Mouse (Mus musculus): ENCODE data around the gene Fsd2. TPM values are rescaled to one million over a fixed set of nuclear protein-coding genes. Genes with fewer than 3 reads are reported as not detected.

Fsd2 gene
- polyA plus RNA-seq, 1 experiment from 2014 or later = 0.06 TPM

DNA sequence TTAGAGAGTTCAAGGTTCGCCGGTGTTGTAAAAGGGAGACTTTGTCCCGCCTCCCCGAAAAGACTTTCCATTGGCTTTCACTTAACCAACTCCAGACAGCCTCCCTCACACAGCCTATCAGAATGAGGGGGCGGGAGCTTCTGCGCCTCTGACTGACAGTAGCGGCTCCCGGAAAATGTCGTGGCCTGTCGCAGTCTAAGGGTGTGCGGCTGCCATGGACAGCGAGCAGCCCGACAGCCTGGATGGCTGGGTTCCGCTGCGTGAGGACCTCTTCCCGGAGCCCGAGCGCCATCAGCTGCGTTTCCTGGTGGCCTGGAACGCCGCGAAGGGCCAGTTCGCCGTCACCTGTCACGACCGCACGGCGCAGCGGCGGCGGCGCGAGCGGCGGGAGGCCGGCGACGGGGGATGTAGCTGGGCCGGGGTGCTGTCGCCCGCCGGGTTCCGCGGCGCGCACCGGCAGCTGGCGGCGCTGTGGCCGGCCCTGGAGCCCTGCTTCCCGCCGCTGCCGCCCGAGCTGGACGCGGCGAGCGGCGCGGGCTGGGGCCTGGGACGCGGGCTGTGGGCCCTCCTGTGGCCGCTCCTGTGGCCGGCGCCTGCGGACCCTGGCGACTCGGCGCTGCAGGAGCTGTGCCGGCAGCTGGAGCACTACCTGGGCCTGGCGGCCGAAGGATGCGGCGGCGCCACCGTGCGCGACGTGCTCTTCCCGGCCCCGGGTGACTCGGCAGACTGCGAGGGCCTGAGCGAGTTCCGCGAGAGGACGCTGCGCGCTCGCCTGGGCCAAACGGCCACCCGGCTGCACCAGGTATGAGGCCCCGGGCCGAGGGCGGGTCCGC, 4.6 kb upstream of the Fsd2 start, which contains the start of gene Whamm:
Gene Whamm (plus strand): TSS at position 159 of the 833 bp plus-strand sequence.
- Histone ChIP-seq H3K36me3 (ENCODE audit: control insufficient read depth, insufficient read depth, low read length) (peaks cover 3% of the 10 kb centered on the region; the same call in 1 of the 2 replicates), H3K27ac (replicated peaks) (peak within 1 kb of the TSS; percentile 97), H3K27me3 (ENCODE audit: control insufficient read depth, insufficient read depth, low read length) (no peaks in the 10 kb centered on the region), H3K4me1 (replicated peaks; ENCODE audit: control insufficient read depth, insufficient read depth) (peaks cover 3% of the 10 kb centered on the region; the same call in 1 of the 2 replicates), H3K9me3 (ENCODE audit: control insufficient read depth, low read length) (no peaks in the 10 kb centered on the region), H3K9ac (ENCODE audit: low read length) (peak within 1 kb of the TSS; percentile 89), H3K4me3 (ENCODE audit: low read depth, low read length) (peak within 1 kb of the TSS; percentile 91), H3K4me2 (replicated peaks; ENCODE audit: low read depth) (peak within 1 kb of the TSS; percentile 77)
- DNase-seq (ENCODE audit: low spot score) (peak; percentile 95), ATAC-seq (ENCODE audit: low FRiP score, low TSS enrichment) (peak; percentile 98)
- WGBS = under 1% methylated on average over 73 of the region's 96 CpGs
- no peak for TF ChIP-seq EP300 (optimal IDR thresholded peaks at IDR 0.05)
- no peak; the same call in none of the 2 replicates for TF ChIP-seq CTCF (IDR thresholded peaks at IDR 0.05; ENCODE audit: low read depth)

DNA sequence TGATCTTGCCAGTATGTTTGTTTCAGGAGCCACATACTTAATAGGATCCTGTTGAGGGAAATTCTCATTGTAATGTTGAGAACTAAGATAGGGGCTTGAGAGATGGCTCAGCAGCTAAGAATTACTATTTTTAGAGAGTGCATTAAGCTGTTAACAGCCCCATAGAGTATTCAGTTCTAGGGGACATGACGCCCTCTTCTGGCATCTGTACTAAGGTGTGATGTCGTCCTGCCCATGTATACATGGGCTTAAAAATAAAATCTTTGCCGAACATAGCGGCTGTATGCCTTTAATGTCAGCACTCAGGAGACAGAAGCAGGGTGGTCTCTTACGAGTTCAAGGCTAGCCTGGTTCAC, 4.0 kb upstream of the Fsd2 start:
- TF ChIP-seq CTCF (IDR thresholded peaks at IDR 0.05; ENCODE audit: low read depth) = peak; percentile 59
- no peak for TF ChIP-seq EP300 (optimal IDR thresholded peaks at IDR 0.05)
- DNase-seq (ENCODE audit: low spot score) = no peak
- peaks cover 2% of the 10 kb centered on the region; the same call in 1 of the 2 replicates for H3K36me3 ChIP-seq (ENCODE audit: control insufficient read depth, insufficient read depth, low read length)
- H3K27me3 ChIP-seq (ENCODE audit: control insufficient read depth, insufficient read depth, low read length) = no peaks in the 10 kb centered on the region
- H3K9ac ChIP-seq (ENCODE audit: low read length) = no peak overlapping the region
- WGBS = 4% methylated on average over 5 of the region's 5 CpGs
- H3K27ac ChIP-seq (replicated peaks) = no peak overlapping the region
- peaks cover 3% of the 10 kb centered on the region; the same call in 1 of the 2 replicates for H3K4me1 ChIP-seq (replicated peaks; ENCODE audit: control insufficient read depth, insufficient read depth)
- no peaks in the 10 kb centered on the region for H3K9me3 ChIP-seq (ENCODE audit: control insufficient read depth, low read length)
- peak overlapping the region; percentile 77 for H3K4me2 ChIP-seq (replicated peaks; ENCODE audit: low read depth)
- peak overlapping the region; percentile 91 for H3K4me3 ChIP-seq (ENCODE audit: low read depth, low read length)
- ATAC-seq (ENCODE audit: low FRiP score, low TSS enrichment) = no peak

DNA sequence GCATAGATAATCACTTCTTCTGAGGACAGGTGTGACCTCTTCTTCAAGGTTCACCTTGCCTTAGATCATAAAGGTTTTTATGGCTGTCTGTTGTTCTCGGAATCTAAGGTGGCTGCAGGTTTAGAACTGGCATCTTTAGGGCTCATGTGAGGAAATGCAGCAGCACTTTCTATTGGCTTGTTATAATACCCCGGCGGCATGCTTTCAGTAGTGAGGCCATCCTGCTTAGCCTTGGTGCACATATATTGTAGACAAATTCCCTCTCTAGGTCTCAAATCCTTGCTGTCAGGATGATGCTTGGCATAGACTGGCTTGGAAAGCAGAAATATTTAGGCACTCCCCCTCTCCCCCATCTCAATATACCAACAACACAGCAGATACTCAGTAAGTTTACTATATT, 3.5 kb upstream of the Fsd2 start:
- WGBS = 92% methylated on average over 3 of the region's 3 CpGs
- H3K4me2 ChIP-seq (replicated peaks; ENCODE audit: low read depth) = no peak overlapping the region
- H3K9ac ChIP-seq (ENCODE audit: low read length) = no peak overlapping the region
- no peaks in the 10 kb centered on the region for H3K27me3 ChIP-seq (ENCODE audit: control insufficient read depth, insufficient read depth, low read length)
- H3K4me3 ChIP-seq (ENCODE audit: low read depth, low read length) = no peak overlapping the region
- ATAC-seq (ENCODE audit: low FRiP score, low TSS enrichment) (no peak), DNase-seq (ENCODE audit: low spot score) (no peak)
- H3K4me1 ChIP-seq (replicated peaks; ENCODE audit: control insufficient read depth, insufficient read depth) = peaks cover 3% of the 10 kb centered on the region; the same call in 1 of the 2 replicates
- no peaks in the 10 kb centered on the region for H3K9me3 ChIP-seq (ENCODE audit: control insufficient read depth, low read length)
- H3K27ac ChIP-seq (replicated peaks) = no peak overlapping the region
- TF ChIP-seq CTCF (IDR thresholded peaks at IDR 0.05; ENCODE audit: low read depth) (no peak), EP300 (optimal IDR thresholded peaks at IDR 0.05) (no peak)
- no peaks in the 10 kb centered on the region for H3K36me3 ChIP-seq (ENCODE audit: control insufficient read depth, insufficient read depth, low read length)

DNA sequence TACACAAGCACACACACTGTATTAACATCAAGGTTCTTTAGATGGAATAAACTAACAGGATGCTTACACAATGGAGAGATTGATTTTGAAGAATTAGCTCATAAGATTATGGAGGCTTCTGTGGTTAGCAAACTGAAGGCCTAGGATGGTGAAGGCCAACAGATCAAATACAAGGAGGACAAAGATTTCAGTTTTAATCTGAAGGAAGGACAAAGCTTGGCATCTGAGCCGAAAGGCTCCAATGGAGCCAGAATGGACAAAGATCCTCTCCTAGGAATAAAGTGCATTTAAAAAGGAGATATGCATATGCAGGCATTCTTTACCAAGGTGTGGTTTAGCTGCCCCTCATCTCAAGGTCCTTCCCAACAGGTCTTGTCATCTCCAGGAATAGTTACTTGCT, 3.1 kb upstream of the Fsd2 start:
- no peaks in the 10 kb centered on the region for H3K36me3 ChIP-seq (ENCODE audit: control insufficient read depth, insufficient read depth, low read length)
- no peak for TF ChIP-seq CTCF (IDR thresholded peaks at IDR 0.05; ENCODE audit: low read depth)
- TF ChIP-seq EP300 (optimal IDR thresholded peaks at IDR 0.05) = no peak
- no peak overlapping the region for H3K9ac ChIP-seq (ENCODE audit: low read length)
- no peaks in the 10 kb centered on the region for H3K27me3 ChIP-seq (ENCODE audit: control insufficient read depth, insufficient read depth, low read length)
- peaks cover 3% of the 10 kb centered on the region; the same call in 1 of the 2 replicates for H3K4me1 ChIP-seq (replicated peaks; ENCODE audit: control insufficient read depth, insufficient read depth)
- no peak overlapping the region for H3K4me2 ChIP-seq (replicated peaks; ENCODE audit: low read depth)
- no peak overlapping the region for H3K4me3 ChIP-seq (ENCODE audit: low read depth, low read length)
- WGBS = 96% methylated on average over 1 of the region's 1 CpGs
- no peak for DNase-seq (ENCODE audit: low spot score)
- no peaks in the 10 kb centered on the region for H3K9me3 ChIP-seq (ENCODE audit: control insufficient read depth, low read length)
- no peak overlapping the region for H3K27ac ChIP-seq (replicated peaks)
- ATAC-seq (ENCODE audit: low FRiP score, low TSS enrichment) = no peak

DNA sequence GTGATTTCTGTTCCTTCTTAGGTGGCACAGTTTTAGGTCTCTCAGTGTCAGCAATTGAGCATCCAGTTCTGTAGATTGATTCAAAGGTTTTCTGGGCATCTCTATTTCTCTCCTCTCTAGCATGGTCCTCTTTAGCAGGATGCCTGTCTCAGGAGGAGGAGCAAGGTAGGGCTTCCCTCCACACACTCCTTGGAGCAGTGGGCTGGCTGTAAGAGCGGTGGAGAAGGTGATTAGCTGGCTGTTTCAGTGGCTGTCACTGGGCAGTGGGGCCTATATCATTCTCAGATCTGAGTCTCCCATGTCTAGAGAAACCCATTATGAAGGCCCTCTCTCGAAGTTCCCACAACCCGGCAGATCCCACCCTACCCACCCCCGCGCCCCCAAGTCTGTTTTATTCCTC, 652 bp upstream of the Fsd2 start:
- DNase-seq (ENCODE audit: low spot score) = no peak
- H3K27me3 ChIP-seq (ENCODE audit: control insufficient read depth, insufficient read depth, low read length) = no peaks in the 10 kb centered on the region
- WGBS = 92% methylated on average over 5 of the region's 5 CpGs

DNA sequence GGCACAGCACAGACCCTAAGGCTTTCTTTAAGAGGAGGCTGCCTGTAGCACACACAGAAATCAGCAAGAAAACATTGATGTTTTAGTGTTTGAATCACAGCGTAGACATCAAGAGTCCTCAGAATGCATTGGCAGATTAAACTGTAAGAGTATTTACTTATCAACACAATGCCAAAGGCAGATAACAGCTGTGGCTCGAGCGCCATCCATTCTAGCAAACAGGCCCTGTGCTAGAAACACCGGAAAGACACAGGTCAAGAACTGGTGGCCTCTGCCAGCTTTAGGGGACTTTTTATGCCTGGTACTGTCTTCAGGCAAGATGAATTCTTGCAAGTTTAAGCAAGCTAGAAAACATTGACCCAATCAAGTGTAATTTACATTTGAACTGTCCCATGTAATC, 412 bp downstream of the Fsd2 start:
- Histone ChIP-seq H3K9me3 (ENCODE audit: control insufficient read depth, low read length) (no peaks in the 10 kb centered on the region), H3K4me3 (ENCODE audit: low read depth, low read length) (no peak overlapping the region), H3K27me3 (ENCODE audit: control insufficient read depth, insufficient read depth, low read length) (no peaks in the 10 kb centered on the region), H3K27ac (replicated peaks) (no peak overlapping the region), H3K4me2 (replicated peaks; ENCODE audit: low read depth) (no peak overlapping the region), H3K4me1 (replicated peaks; ENCODE audit: control insufficient read depth, insufficient read depth) (no peaks in the 10 kb centered on the region), H3K9ac (ENCODE audit: low read length) (no peak overlapping the region), H3K36me3 (ENCODE audit: control insufficient read depth, insufficient read depth, low read length) (no peaks in the 10 kb centered on the region)
- 64% methylated on average over 4 of the region's 4 CpGs for WGBS
- DNase-seq (ENCODE audit: low spot score) (no peak), ATAC-seq (ENCODE audit: low FRiP score, low TSS enrichment) (no peak)
- TF ChIP-seq CTCF (IDR thresholded peaks at IDR 0.05; ENCODE audit: low read depth) (no peak), EP300 (optimal IDR thresholded peaks at IDR 0.05) (no peak)

More for the DNA sequence above, 652 bp upstream of the Fsd2 start:
- TF ChIP-seq EP300 (optimal IDR thresholded peaks at IDR 0.05) (no peak), CTCF (IDR thresholded peaks at IDR 0.05; ENCODE audit: low read depth) (no peak)
- no peak overlapping the region for H3K4me3 ChIP-seq (ENCODE audit: low read depth, low read length)
- no peak overlapping the region for H3K4me2 ChIP-seq (replicated peaks; ENCODE audit: low read depth)
- H3K27ac ChIP-seq (replicated peaks) = no peak overlapping the region
- ATAC-seq (ENCODE audit: low FRiP score, low TSS enrichment) = no peak
- H3K36me3 ChIP-seq (ENCODE audit: control insufficient read depth, insufficient read depth, low read length) = no peaks in the 10 kb centered on the region
- H3K9ac ChIP-seq (ENCODE audit: low read length) = no peak overlapping the region
- H3K4me1 ChIP-seq (replicated peaks; ENCODE audit: control insufficient read depth, insufficient read depth) = no peaks in the 10 kb centered on the region
- H3K9me3 ChIP-seq (ENCODE audit: control insufficient read depth, low read length) = no peaks in the 10 kb centered on the region
